Mouse (Mus musculus) intestine, embryonic 16.5 days (tissue): ENCODE measurements at regions not wholly inside any gene's neighbourhood (a gene's known extent, or its start where the extent isn't known, plus 50 kb on each side); places are given as distances from the start of the nearest gene placed in this dataset.
A peak's percentile ranks its signal among the peaks of the same experiment; 100 is the strongest.

Experiments
- ATAC-seq: fragments of 200-750 bp; cut with Nextera tagmentation; 2 replicates; pipeline ENCODE4 v1.8.0; 2017; ENCODE audit warnings: moderate TSS enrichment, moderate library complexity
- H3K27ac ChIP-seq: fragments of 300-500 bp; sonication (generic); 2 replicates; pipeline ENCODE4 v1.5.1; 2014; ENCODE audit warnings: mild to moderate bottlenecking, low read length
- H3K27me3 ChIP-seq: fragments of 300-500 bp; sonication (generic); replicated peaks from 2 replicates; pipeline ENCODE4 v1.6.1; 2014; ENCODE audit warnings: low read length, control low read depth, mixed read lengths; ENCODE audit not compliant: control insufficient read depth, insufficient read depth
- H3K36me3 ChIP-seq: fragments of 300-500 bp; sonication (generic); 2 replicates; pipeline ENCODE4 v1.6.1; 2014; ENCODE audit warnings: low read length, control low read depth; ENCODE audit not compliant: control insufficient read depth, insufficient read depth
- H3K4me1 ChIP-seq: fragments of 300-500 bp; sonication (generic); 2 replicates; pipeline ENCODE4 v1.6.1; 2014; ENCODE audit warnings: low read length, control low read depth, mixed read lengths; ENCODE audit not compliant: control insufficient read depth, insufficient read depth
- H3K4me2 ChIP-seq: fragments of 300-500 bp; sonication (generic); 2 replicates; pipeline ENCODE4 v1.6.1; 2014; ENCODE audit warnings: low read depth, low read length, control low read depth
- H3K4me3 ChIP-seq: fragments of 300-500 bp; sonication (generic); 2 replicates; pipeline ENCODE4 v1.5.1; 2014; ENCODE audit warnings: mild to moderate bottlenecking, low read length
- H3K9ac ChIP-seq: fragments of 300-500 bp; sonication (generic); 2 replicates; pipeline ENCODE4 v1.6.1; 2014; ENCODE audit warnings: low read depth, low read length
- H3K9me3 ChIP-seq: fragments of 300-500 bp; sonication (generic); 2 replicates; pipeline ENCODE4 v1.6.1; 2016; ENCODE audit warnings: low read length, control low read depth; ENCODE audit not compliant: control insufficient read depth
- WGBS: fragments of 180-500 bp; shearing (Covaris S2); extraction: QIAGEN DNeasy Blood & Tissue Kit; methylation state at CpG from one replicate; pipeline ENCODE4 v1.1.7; 2014; 5-methylcytosine and 5-hydroxymethylcytosine counted together

DNA sequence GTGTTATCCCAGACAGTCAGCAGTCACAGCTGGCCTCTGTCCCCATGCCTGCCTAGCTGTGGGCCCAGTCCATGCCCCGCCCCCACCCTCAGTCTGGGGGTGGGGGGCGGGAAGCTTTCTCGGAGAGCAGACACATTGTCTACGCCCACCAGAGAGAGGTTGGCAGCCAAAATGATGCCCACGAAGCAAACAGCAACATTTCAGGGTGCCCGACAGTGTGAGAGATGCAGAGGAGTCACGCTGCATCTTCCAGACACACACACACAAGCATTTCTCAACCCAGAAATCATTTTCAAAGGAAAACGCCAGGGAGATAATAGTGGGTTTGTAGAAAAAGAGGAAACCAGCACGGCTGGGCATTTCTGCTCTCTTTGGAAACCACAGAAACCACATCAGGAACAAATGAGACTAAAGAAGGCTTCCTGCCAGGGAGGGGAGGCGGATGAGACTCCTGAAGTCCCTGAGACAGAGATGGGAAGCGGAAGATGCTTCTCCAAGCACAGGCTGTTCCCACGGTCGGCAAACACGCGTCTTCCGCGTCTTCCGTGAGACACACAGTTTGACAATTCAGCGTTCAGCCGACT is 152.1 kb upstream of the Agap1 start:
- H3K4me2 ChIP-seq, result peak overlapping the region; percentile 21; the same call in 1 of the 2 replicates
- H3K27ac ChIP-seq, result no peak overlapping the region
- 0 out of 2 replicates have a peak overlapping the region, but pooled peaks have one; percentile 22 for H3K9ac ChIP-seq
- 58% methylated on average over 20 of the region's 20 CpGs for WGBS
- H3K36me3 ChIP-seq, result no peaks in the 10 kb centered on the region
- no peak for ATAC-seq
- H3K4me1 ChIP-seq, result 0 out of 2 replicates have a peak, but pooled peaks cover 4% of the 10 kb centered on the region
- H3K9me3 ChIP-seq, result no peaks in the 10 kb centered on the region; the same call in 1 of the 2 replicates
- H3K4me3 ChIP-seq, result no peak overlapping the region
- no peaks in the 10 kb centered on the region for H3K27me3 ChIP-seq

DNA sequence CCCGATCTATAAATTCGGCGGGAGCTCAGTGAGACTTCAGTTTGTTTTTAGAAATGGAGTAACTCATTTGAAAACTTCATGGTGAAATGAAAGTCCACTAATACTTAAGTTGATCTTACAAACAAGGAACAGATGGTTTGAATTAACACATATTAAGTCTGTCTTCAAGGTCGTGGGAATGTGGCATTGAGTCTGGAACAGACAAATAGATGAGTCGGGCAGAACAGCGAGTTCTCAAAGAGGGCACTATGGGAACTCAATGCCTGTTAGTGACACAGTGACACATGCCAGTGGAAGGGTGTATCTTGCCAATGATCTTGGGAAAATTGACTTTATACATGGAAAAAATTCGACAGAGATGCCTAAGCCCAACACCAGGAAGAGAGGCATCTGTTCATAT is 149.4 kb upstream of the Agap1 start:
- H3K4me3 ChIP-seq, result no peak overlapping the region
- no peak overlapping the region for H3K4me2 ChIP-seq
- no peaks in the 10 kb centered on the region; the same call in 1 of the 2 replicates for H3K9me3 ChIP-seq
- ATAC-seq, result no peak
- WGBS, result 66% methylated on average over 7 of the region's 7 CpGs
- no peak overlapping the region for H3K9ac ChIP-seq
- H3K27me3 ChIP-seq, result no peaks in the 10 kb centered on the region
- no peak overlapping the region for H3K27ac ChIP-seq
- H3K36me3 ChIP-seq, result no peaks in the 10 kb centered on the region
- 0 out of 2 replicates have a peak, but pooled peaks cover 4% of the 10 kb centered on the region for H3K4me1 ChIP-seq

DNA sequence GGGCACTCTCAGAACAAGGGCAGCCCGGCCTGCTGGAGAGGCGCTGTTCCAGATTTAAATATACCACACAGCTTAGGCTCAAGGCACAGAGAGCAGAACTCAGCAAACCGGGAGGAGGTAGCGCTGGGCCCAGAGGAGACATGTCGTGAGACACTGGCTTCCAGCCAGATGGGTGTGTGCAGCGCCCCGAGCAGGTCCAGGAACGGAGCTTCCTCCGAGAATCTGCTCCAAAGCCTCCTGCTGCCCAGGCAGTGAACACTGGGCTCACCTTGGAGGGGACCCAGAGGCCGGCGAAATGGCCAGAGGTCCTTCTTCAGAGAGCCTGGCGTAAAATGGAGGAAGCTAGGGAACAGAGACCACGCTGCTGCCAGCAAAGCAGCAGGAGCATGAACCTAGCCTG is 145.8 kb upstream of the Agap1 start:
- Histone ChIP-seq H3K27ac (no peak overlapping the region), H3K9me3 (no peaks in the 10 kb centered on the region; the same call in 1 of the 2 replicates), H3K27me3 (no peaks in the 10 kb centered on the region), H3K9ac (no peak overlapping the region), H3K36me3 (no peaks in the 10 kb centered on the region), H3K4me2 (no peak overlapping the region), H3K4me1 (no peaks in the 10 kb centered on the region), H3K4me3 (no peak overlapping the region)
- WGBS, result 44% methylated on average over 13 of the region's 13 CpGs
- ATAC-seq, result peak; percentile 21; the same call in 1 of the 2 replicates

DNA sequence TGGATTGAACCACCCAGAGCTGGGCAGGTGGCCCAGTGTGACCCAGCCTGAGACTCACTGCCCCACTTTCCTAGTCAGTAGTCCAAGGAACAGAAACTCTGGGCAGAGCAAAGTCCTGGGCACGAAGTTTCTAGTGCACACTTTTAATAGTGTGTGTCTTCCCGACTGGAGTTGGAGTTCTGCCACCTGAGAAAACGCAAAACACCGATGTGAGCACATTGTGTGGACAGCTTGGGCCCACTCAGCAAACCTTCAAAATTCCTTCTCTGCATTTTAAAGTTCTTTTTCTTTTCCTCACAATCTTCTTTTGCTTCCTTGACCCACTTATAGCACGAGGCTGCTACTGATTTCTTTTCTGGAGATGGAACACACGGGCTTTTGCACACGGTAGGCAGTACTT is 141.5 kb upstream of the Agap1 start:
- no peak overlapping the region for H3K4me3 ChIP-seq
- no peak overlapping the region for H3K9ac ChIP-seq
- H3K4me1 ChIP-seq, result no peaks in the 10 kb centered on the region
- H3K4me2 ChIP-seq, result no peak overlapping the region
- WGBS, result 82% methylated on average over 7 of the region's 7 CpGs
- H3K27ac ChIP-seq, result no peak overlapping the region
- no peak for ATAC-seq
- no peaks in the 10 kb centered on the region for H3K9me3 ChIP-seq
- H3K36me3 ChIP-seq, result no peaks in the 10 kb centered on the region
- no peaks in the 10 kb centered on the region for H3K27me3 ChIP-seq

DNA sequence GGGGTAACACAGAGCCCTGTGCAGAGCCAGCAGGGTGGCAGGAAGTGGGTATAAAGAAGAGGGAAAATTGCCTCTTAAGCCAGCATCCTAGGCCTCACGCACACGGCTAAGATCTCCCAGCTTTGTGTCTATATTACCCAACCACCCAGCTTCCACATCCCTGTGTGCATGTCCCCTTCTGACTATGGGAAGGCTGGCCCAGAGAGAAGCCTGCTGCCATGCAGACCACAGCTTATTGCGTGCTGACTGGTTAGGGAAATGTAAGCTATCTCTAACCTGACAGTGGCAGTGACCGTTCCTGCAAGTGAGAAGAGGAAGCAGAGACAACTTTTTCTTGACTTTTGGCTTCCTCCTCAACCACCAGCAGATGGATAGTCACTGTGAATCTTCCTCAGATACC is 136.7 kb upstream of the Agap1 start:
- Histone ChIP-seq H3K4me1 (no peaks in the 10 kb centered on the region), H3K9ac (no peak overlapping the region), H3K27me3 (no peaks in the 10 kb centered on the region), H3K4me3 (no peak overlapping the region), H3K36me3 (no peaks in the 10 kb centered on the region), H3K27ac (no peak overlapping the region), H3K4me2 (no peak overlapping the region), H3K9me3 (no peaks in the 10 kb centered on the region)
- ATAC-seq, result no peak
- 91% methylated on average over 4 of the region's 4 CpGs for WGBS

DNA sequence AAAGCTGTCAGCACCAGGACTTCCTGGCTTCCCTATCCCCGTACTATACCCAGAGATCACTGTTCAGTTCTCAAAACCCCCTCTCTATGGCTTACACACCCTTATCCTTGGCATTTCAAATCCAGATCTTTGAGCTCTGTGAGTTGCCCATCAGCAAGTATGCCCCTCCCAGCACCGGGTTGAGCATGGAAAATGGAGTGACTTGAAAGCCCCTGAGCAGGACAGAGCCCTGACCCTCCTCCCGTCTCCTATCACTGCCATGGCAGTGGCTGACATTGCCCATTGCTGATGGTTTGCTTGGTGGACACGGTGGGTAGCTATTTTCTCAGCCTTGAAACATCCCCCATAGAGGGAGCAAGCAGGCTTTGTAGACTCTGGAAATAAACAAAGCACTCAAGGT is 135.9 kb upstream of the Agap1 start:
- no peaks in the 10 kb centered on the region for H3K9me3 ChIP-seq
- no peak overlapping the region for H3K4me2 ChIP-seq
- H3K27me3 ChIP-seq, result no peaks in the 10 kb centered on the region
- ATAC-seq, result no peak
- no peak overlapping the region for H3K4me3 ChIP-seq
- H3K36me3 ChIP-seq, result no peaks in the 10 kb centered on the region
- H3K27ac ChIP-seq, result no peak overlapping the region
- WGBS, result 65% methylated on average over 4 of the region's 4 CpGs
- no peaks in the 10 kb centered on the region for H3K4me1 ChIP-seq
- no peak overlapping the region for H3K9ac ChIP-seq

DNA sequence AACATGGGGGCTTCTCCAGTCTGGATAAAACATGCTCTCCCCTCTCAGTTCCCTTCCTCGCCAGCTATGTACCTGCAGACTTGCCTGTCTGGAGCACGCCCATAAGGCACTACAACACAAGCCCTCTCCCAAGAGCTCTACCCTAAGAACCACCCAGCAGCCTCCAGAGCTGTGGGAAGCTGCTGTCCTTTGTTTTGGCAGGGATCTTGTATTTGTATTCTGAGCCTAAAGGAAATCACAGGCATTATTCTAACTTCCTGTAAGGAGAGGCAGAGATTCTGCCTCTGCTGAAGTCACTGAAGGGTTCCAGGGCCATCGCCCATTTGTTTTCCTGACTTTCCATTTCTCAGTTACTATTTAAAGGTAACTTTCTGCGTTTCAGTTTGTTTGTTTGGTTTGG is 132.0 kb upstream of the Agap1 start:
- no peak overlapping the region for H3K4me3 ChIP-seq
- H3K9ac ChIP-seq, result no peak overlapping the region
- H3K4me2 ChIP-seq, result no peak overlapping the region
- no peaks in the 10 kb centered on the region for H3K9me3 ChIP-seq
- WGBS, result 65% methylated on average over 4 of the region's 4 CpGs
- no peaks in the 10 kb centered on the region for H3K36me3 ChIP-seq
- H3K27me3 ChIP-seq, result no peaks in the 10 kb centered on the region
- no peak overlapping the region for H3K27ac ChIP-seq
- H3K4me1 ChIP-seq, result no peaks in the 10 kb centered on the region
- ATAC-seq, result no peak

DNA sequence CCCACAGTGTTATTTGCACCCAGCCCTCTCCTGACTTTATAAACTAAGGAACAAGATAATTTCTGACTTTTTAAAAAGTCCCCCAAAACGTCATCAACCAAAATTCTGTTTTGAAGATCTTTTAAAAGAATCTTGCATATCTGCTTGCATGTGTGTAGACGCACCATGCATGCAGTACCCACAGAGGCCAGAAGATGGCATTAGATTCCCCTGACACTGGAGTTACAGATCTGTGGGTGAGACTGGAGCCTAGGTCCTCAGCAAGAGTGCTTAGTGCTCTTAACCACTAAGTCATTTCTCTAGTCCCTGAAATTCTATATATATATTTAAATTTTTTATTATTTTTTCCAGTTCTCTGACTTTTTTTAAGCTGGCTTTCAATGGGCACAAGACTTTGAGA is 131.5 kb upstream of the Agap1 start:
- Histone ChIP-seq H3K27ac (no peak overlapping the region), H3K9ac (no peak overlapping the region), H3K36me3 (no peaks in the 10 kb centered on the region), H3K27me3 (no peaks in the 10 kb centered on the region), H3K9me3 (no peaks in the 10 kb centered on the region), H3K4me1 (no peaks in the 10 kb centered on the region), H3K4me2 (no peak overlapping the region), H3K4me3 (no peak overlapping the region)
- 45% methylated on average over 2 of the region's 2 CpGs for WGBS
- ATAC-seq, result no peak

DNA sequence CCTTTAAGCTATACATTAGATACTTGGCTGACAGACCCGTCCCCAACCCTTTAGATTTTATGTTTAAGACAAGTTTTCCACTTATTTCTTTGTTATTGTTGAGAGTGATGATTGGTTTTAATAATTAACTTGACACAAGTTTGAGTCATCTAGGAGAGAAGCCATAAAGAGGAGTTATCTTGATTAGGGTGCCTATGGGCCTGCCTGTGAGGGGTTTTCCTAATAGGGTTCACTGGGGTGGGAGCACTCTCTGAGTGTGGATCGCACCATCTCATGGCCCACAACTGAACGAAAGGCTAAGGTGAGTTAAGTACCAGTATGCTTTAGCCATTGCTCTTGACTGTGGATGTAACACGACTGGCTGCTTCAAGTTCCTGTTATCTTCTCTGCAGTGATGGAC is 123.3 kb upstream of the Agap1 start:
- no peaks in the 10 kb centered on the region for H3K9me3 ChIP-seq
- no peak overlapping the region for H3K4me3 ChIP-seq
- no peak overlapping the region for H3K9ac ChIP-seq
- 75% methylated on average over 4 of the region's 4 CpGs for WGBS
- no peak overlapping the region for H3K27ac ChIP-seq
- ATAC-seq, result peak; percentile 68
- H3K4me1 ChIP-seq, result no peaks in the 10 kb centered on the region
- H3K27me3 ChIP-seq, result no peaks in the 10 kb centered on the region
- H3K36me3 ChIP-seq, result no peaks in the 10 kb centered on the region
- H3K4me2 ChIP-seq, result no peak overlapping the region

DNA sequence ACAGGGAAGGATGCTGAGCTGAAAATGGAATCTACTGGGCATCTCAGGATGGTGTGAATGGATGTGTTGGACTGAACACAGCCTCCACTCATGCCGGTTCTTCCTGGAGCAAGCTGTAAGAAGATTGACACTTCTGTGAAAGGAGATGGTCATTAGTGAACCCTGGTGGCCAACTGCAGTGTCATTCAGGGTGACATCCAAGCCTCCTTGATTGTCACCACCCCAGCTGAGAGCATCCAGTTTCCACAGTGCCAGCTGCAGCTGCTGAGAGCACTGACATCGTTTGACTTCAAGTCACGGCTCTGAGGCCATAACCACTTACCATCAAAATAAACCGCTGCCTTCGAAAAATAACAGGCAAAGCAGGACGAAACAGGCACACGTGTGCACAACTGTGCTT is 121.9 kb upstream of the Agap1 start:
- H3K9me3 ChIP-seq, result no peaks in the 10 kb centered on the region
- 73% methylated on average over 7 of the region's 7 CpGs for WGBS
- H3K27me3 ChIP-seq, result no peaks in the 10 kb centered on the region
- no peak for ATAC-seq
- H3K36me3 ChIP-seq, result no peaks in the 10 kb centered on the region
- no peak overlapping the region for H3K4me3 ChIP-seq
- no peak overlapping the region for H3K27ac ChIP-seq
- H3K9ac ChIP-seq, result no peak overlapping the region
- no peaks in the 10 kb centered on the region for H3K4me1 ChIP-seq
- no peak overlapping the region for H3K4me2 ChIP-seq
